Mouse (Mus musculus): ENCODE measurements around the gene Fhad1. TPM values are rescaled to one million over a fixed set of nuclear protein-coding genes. Genes with fewer than 3 reads are reported as not detected.

Fhad1 gene
- polyA plus RNA-seq, 1 experiment from 2014 or later = 1.2 TPM

- no peak overlapping the region for H3K27ac ChIP-seq (ENCODE audit: low read depth, low read length)
- H3K9me3 ChIP-seq (ENCODE audit: control insufficient read depth) = no peaks in the 10 kb centered on the region
- WGBS = 64% methylated on average over 9 of the region's 9 CpGs
- no peak overlapping the region for H3K9ac ChIP-seq (ENCODE audit: low read depth, low read length)
- no peak for ATAC-seq
- no peaks in the 10 kb centered on the region for H3K36me3 ChIP-seq (ENCODE audit: control insufficient read depth, insufficient read depth)
- no peak for TF ChIP-seq CTCF (IDR thresholded peaks at IDR 0.05; ENCODE audit: low read depth)
- H3K4me2 ChIP-seq (replicated peaks; ENCODE audit: low read depth) = no peak overlapping the region
- H3K27me3 ChIP-seq (replicated peaks; ENCODE audit: control insufficient read depth, insufficient read depth, low read length) = no peaks in the 10 kb centered on the region
- no peak overlapping the region for H3K4me3 ChIP-seq (ENCODE audit: low read depth, low read length)
- H3K4me1 ChIP-seq (replicated peaks; ENCODE audit: control insufficient read depth, insufficient read depth, low read length) = no peaks in the 10 kb centered on the region
Observed at GRCm38 (mm10) chr4:141953291-141953690, 61.6 kb downstream of the Fhad1 start.

GRCm38 (mm10) chr4:141952824-141953223, 62.1 kb downstream of the Fhad1 start:
- no peak for ATAC-seq
- no peak overlapping the region for H3K27ac ChIP-seq (ENCODE audit: low read depth, low read length)
- WGBS = 68% methylated on average over 5 of the region's 5 CpGs

GRCm38 (mm10) chr4:141952114-141952513, 62.8 kb downstream of the Fhad1 start:
- Histone ChIP-seq H3K4me2 (replicated peaks; ENCODE audit: low read depth) (no peak overlapping the region), H3K27ac (ENCODE audit: low read depth, low read length) (no peak overlapping the region), H3K36me3 (ENCODE audit: control insufficient read depth, insufficient read depth) (no peaks in the 10 kb centered on the region), H3K9me3 (ENCODE audit: control insufficient read depth) (no peaks in the 10 kb centered on the region), H3K4me1 (replicated peaks; ENCODE audit: control insufficient read depth, insufficient read depth, low read length) (no peaks in the 10 kb centered on the region), H3K9ac (ENCODE audit: low read depth, low read length) (no peak overlapping the region), H3K27me3 (replicated peaks; ENCODE audit: control insufficient read depth, insufficient read depth, low read length) (no peaks in the 10 kb centered on the region), H3K4me3 (ENCODE audit: low read depth, low read length) (no peak overlapping the region)
- no peak for TF ChIP-seq CTCF (IDR thresholded peaks at IDR 0.05; ENCODE audit: low read depth)
- 70% methylated on average over 17 of the region's 17 CpGs for WGBS
- no peak for ATAC-seq

More at GRCm38 (mm10) chr4:141952824-141953223, 62.1 kb downstream of the Fhad1 start:
- no peaks in the 10 kb centered on the region for H3K27me3 ChIP-seq (replicated peaks; ENCODE audit: control insufficient read depth, insufficient read depth, low read length)
- TF ChIP-seq CTCF (IDR thresholded peaks at IDR 0.05; ENCODE audit: low read depth) = no peak
- H3K4me3 ChIP-seq (ENCODE audit: low read depth, low read length) = no peak overlapping the region
- H3K4me2 ChIP-seq (replicated peaks; ENCODE audit: low read depth) = no peak overlapping the region
- H3K9me3 ChIP-seq (ENCODE audit: control insufficient read depth) = no peaks in the 10 kb centered on the region
- no peak overlapping the region for H3K9ac ChIP-seq (ENCODE audit: low read depth, low read length)
- H3K36me3 ChIP-seq (ENCODE audit: control insufficient read depth, insufficient read depth) = no peaks in the 10 kb centered on the region
- no peaks in the 10 kb centered on the region for H3K4me1 ChIP-seq (replicated peaks; ENCODE audit: control insufficient read depth, insufficient read depth, low read length)

- no peaks in the 10 kb centered on the region for H3K9me3 ChIP-seq (ENCODE audit: control insufficient read depth)
- no peak overlapping the region for H3K4me2 ChIP-seq (replicated peaks; ENCODE audit: low read depth)
- no peaks in the 10 kb centered on the region for H3K36me3 ChIP-seq (ENCODE audit: control insufficient read depth, insufficient read depth)
- TF ChIP-seq CTCF (IDR thresholded peaks at IDR 0.05; ENCODE audit: low read depth) = no peak
- WGBS = 33% methylated on average over 13 of the region's 13 CpGs
- ATAC-seq = no peak
- H3K4me3 ChIP-seq (ENCODE audit: low read depth, low read length) = no peak overlapping the region
- H3K27me3 ChIP-seq (replicated peaks; ENCODE audit: control insufficient read depth, insufficient read depth, low read length) = no peaks in the 10 kb centered on the region
- no peak overlapping the region for H3K9ac ChIP-seq (ENCODE audit: low read depth, low read length)
- H3K27ac ChIP-seq (ENCODE audit: low read depth, low read length) = no peak overlapping the region
- H3K4me1 ChIP-seq (replicated peaks; ENCODE audit: control insufficient read depth, insufficient read depth, low read length) = no peaks in the 10 kb centered on the region
Observed at GRCm38 (mm10) chr4:141949436-141949835, 65.4 kb downstream of the Fhad1 start.

GRCm38 (mm10) chr4:141948822-141949221, 66.1 kb downstream of the Fhad1 start:
- ATAC-seq = no peak
- Histone ChIP-seq H3K4me3 (ENCODE audit: low read depth, low read length) (no peak overlapping the region), H3K27me3 (replicated peaks; ENCODE audit: control insufficient read depth, insufficient read depth, low read length) (no peaks in the 10 kb centered on the region), H3K4me2 (replicated peaks; ENCODE audit: low read depth) (no peak overlapping the region), H3K4me1 (replicated peaks; ENCODE audit: control insufficient read depth, insufficient read depth, low read length) (no peaks in the 10 kb centered on the region), H3K27ac (ENCODE audit: low read depth, low read length) (no peak overlapping the region), H3K9me3 (ENCODE audit: control insufficient read depth) (no peaks in the 10 kb centered on the region), H3K9ac (ENCODE audit: low read depth, low read length) (no peak overlapping the region), H3K36me3 (ENCODE audit: control insufficient read depth, insufficient read depth) (no peaks in the 10 kb centered on the region)
- 92% methylated on average over 3 of the region's 3 CpGs for WGBS
- no peak for TF ChIP-seq CTCF (IDR thresholded peaks at IDR 0.05; ENCODE audit: low read depth)

GRCm38 (mm10) chr4:141942403-141942802, 72.5 kb downstream of the Fhad1 start:
- TF ChIP-seq CTCF (IDR thresholded peaks at IDR 0.05; ENCODE audit: low read depth) = no peak
- H3K4me2 ChIP-seq (replicated peaks; ENCODE audit: low read depth) = 0 out of 2 replicates have a peak overlapping the region, but pooled peaks have one; percentile 13
- no peak for ATAC-seq

GRCm38 (mm10) chr4:141941289-141941688, 73.6 kb downstream of the Fhad1 start:
- Histone ChIP-seq H3K27me3 (replicated peaks; ENCODE audit: control insufficient read depth, insufficient read depth, low read length) (no peaks in the 10 kb centered on the region), H3K4me3 (ENCODE audit: low read depth, low read length) (no peak overlapping the region), H3K4me2 (replicated peaks; ENCODE audit: low read depth) (no peak overlapping the region), H3K36me3 (ENCODE audit: control insufficient read depth, insufficient read depth) (no peaks in the 10 kb centered on the region), H3K9ac (ENCODE audit: low read depth, low read length) (no peak overlapping the region), H3K27ac (ENCODE audit: low read depth, low read length) (no peak overlapping the region), H3K9me3 (ENCODE audit: control insufficient read depth) (no peaks in the 10 kb centered on the region), H3K4me1 (replicated peaks; ENCODE audit: control insufficient read depth, insufficient read depth, low read length) (0 out of 2 replicates have a peak, but pooled peaks cover 2% of the 10 kb centered on the region)
- ATAC-seq = no peak
- WGBS = 91% methylated on average over 8 of the region's 8 CpGs
- TF ChIP-seq CTCF (IDR thresholded peaks at IDR 0.05; ENCODE audit: low read depth) = no peak

More at GRCm38 (mm10) chr4:141942403-141942802, 72.5 kb downstream of the Fhad1 start:
- Histone ChIP-seq H3K27me3 (replicated peaks; ENCODE audit: control insufficient read depth, insufficient read depth, low read length) (no peaks in the 10 kb centered on the region), H3K9ac (ENCODE audit: low read depth, low read length) (no peak overlapping the region), H3K27ac (ENCODE audit: low read depth, low read length) (no peak overlapping the region), H3K36me3 (ENCODE audit: control insufficient read depth, insufficient read depth) (no peaks in the 10 kb centered on the region), H3K9me3 (ENCODE audit: control insufficient read depth) (no peaks in the 10 kb centered on the region), H3K4me3 (ENCODE audit: low read depth, low read length) (no peak overlapping the region), H3K4me1 (replicated peaks; ENCODE audit: control insufficient read depth, insufficient read depth, low read length) (0 out of 2 replicates have a peak, but pooled peaks cover 2% of the 10 kb centered on the region)
- WGBS = 12% methylated on average over 11 of the region's 11 CpGs

Measured in intestine, postnatal 0 days (tissue).